Mouse (Mus musculus) gastrocnemius, adult 8-10 months (tissue): ENCODE measurements at regions not wholly inside any gene's neighbourhood (a gene's known extent, or its start where the extent isn't known, plus 50 kb on each side); places are given as distances from the start of the nearest gene placed in this dataset.
"Not testable (repeated sequence)": the region's sequence is repeated elsewhere in the genome, so short reads cannot be mapped to it uniquely, and the experiment has no call there.

Experiments
- DNase-seq, 2 experiments: peaks; one replicate each; pipeline ENCODE4 v3.0.0; 2022; ENCODE audit warnings: low spot score in 2 of 2

GRCm38 (mm10) chr10:91447974-91448703, 267.0 kb upstream of the Tmpo start:
- DNase-seq = no peak

GRCm38 (mm10) chr10:91443321-91443720, 262.2 kb upstream of the Tmpo start:
- DNase-seq = no peak

GRCm38 (mm10) chr10:91440051-91440450, 258.9 kb upstream of the Tmpo start:
- no peak for DNase-seq

GRCm38 (mm10) chr10:91437917-91438316, 256.8 kb upstream of the Tmpo start:
- no peak for DNase-seq

GRCm38 (mm10) chr10:91436091-91436569, 255.0 kb upstream of the Tmpo start:
- no peak for DNase-seq

- no peak for DNase-seq
These were observed 249.2 kb upstream of the Tmpo start for GRCm38 (mm10) chr10:91430281-91430680.

GRCm38 (mm10) chr10:91426584-91426983, 245.5 kb upstream of the Tmpo start:
- no peak for DNase-seq

- DNase-seq = not testable (repeated sequence)
These were observed 244.7 kb upstream of the Tmpo start for GRCm38 (mm10) chr10:91425625-91426385.

GRCm38 (mm10) chr10:91424786-91425185, 243.7 kb upstream of the Tmpo start:
- DNase-seq = no peak

GRCm38 (mm10) chr10:91387255-91387654, 206.1 kb upstream of the Tmpo start:
- no peak for DNase-seq

GRCm38 (mm10) chr10:91384372-91384771, 203.3 kb upstream of the Tmpo start:
- DNase-seq = no peak

GRCm38 (mm10) chr10:91376683-91377082, 195.6 kb upstream of the Tmpo start:
- DNase-seq = no peak

- no peak for DNase-seq
These were observed 186.4 kb upstream of the Tmpo start for GRCm38 (mm10) chr10:91367488-91367887.

- no peak for DNase-seq
These were observed 181.5 kb upstream of the Tmpo start for GRCm38 (mm10) chr10:91362587-91362986.

- no peak for DNase-seq
These were observed 180.5 kb upstream of the Tmpo start for GRCm38 (mm10) chr10:91361621-91362020.

- DNase-seq = no peak
These were observed 164.3 kb upstream of the Tmpo start for GRCm38 (mm10) chr10:91345465-91345864.

GRCm38 (mm10) chr10:91342083-91342482, 161.0 kb upstream of the Tmpo start:
- no peak for DNase-seq

GRCm38 (mm10) chr10:91339361-91339760, 158.2 kb upstream of the Tmpo start:
- no peak for DNase-seq

GRCm38 (mm10) chr10:91326661-91327312, 145.7 kb upstream of the Tmpo start:
- no peak for DNase-seq

GRCm38 (mm10) chr10:91326144-91326655, 145.1 kb upstream of the Tmpo start:
- DNase-seq = no peak

- DNase-seq = no peak
These were observed 140.1 kb upstream of the Tmpo start for GRCm38 (mm10) chr10:91321226-91321625.
